Mouse (Mus musculus) layer of hippocampus, postnatal 10 days (tissue): ENCODE data around the gene Rgr. TPM values are rescaled to one million over a fixed set of nuclear protein-coding genes. Genes with fewer than 3 reads are reported as not detected.

Experiments used
- DNase-seq, 2 experiments: peaks; one replicate each; pipeline ENCODE4 v3.0.0; 2021; ENCODE audit warnings: low spot score in 2 of 2
- long read RNA-seq: library from polyadenylated mRNA; stranded (forward); transcript quantifications from one replicate; pipeline ENCODE4 v2.0.0, GENCODE M21; 2023
- total RNA-seq, 2 experiments: library from RNA; stranded (reverse); gene quantifications; 2 replicates each; pipeline ENCODE4 v1.2.3; 2021

Gene Rgr
- total RNA-seq = not detected
- long read RNA-seq = 0 reads

- no peak for DNase-seq
Measured at GRCm38 (mm10) chr14:37048914-37049410, at the start of gene Rgr. Rgr (minus strand) TSS chr14:37048964.

DNA sequence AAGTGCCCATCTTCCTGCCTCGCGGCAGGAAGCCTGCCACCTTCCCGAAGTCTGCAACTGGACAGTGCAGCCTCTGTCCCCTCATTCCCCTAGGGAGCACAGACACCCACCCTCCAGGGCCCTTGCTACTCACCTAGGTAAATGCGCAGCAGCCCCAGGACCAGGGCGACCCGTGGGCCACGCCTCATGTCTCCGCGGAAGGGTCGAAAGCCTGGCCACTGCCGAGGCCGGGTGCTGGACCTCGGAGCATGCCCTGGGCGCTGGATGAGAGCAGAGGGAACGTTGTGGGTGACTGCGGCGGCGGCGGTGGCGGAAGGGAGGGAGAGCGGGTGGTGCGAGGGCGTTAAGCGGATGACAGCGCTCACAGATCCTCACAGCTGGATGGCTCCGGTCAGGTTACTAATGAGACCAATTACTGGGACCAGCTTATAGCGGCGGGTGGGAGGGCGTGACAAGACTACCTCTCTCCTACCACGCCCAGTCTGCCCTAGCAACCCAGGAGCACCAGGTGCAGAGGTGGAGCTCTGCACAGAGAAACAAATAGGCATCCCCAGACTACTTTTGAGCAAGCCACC, 49.3 kb upstream of the Rgr start, which contains the start of gene Cdhr1:
Cdhr1 (minus strand) TSS at position 392 of the 575 bp plus-strand sequence.
- DNase-seq = peak; percentile 20 to 39

- DNase-seq = no peak
Measured at GRCm38 (mm10) chr14:37095556-37095955, 46.8 kb upstream of the Rgr start.

DNA sequence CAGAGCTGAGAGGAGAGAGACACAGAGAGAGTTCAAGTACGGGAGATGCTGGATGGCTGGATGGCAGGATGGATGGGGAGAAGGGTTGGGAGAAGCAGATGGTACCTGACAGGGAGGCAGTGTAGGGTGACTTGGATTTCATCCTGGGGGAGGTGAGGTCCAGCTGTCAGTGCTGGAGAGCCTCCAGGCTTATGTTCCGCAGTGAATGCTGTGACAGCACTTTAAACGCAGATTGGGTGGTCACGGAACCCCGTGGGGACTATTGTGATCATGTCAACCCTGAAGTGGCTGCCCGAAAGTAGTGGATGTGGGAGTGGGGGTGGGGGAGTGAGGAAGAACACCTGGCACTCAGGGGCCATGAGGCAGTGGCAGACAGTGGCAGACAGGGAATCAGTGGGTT, 45.7 kb upstream of the Rgr start:
- no peak for DNase-seq

GRCm38 (mm10) chr14:37083755-37084154, 35.0 kb upstream of the Rgr start:
- no peak for DNase-seq

GRCm38 (mm10) chr14:37080724-37081123, 32.0 kb upstream of the Rgr start:
- DNase-seq = no peak

DNA sequence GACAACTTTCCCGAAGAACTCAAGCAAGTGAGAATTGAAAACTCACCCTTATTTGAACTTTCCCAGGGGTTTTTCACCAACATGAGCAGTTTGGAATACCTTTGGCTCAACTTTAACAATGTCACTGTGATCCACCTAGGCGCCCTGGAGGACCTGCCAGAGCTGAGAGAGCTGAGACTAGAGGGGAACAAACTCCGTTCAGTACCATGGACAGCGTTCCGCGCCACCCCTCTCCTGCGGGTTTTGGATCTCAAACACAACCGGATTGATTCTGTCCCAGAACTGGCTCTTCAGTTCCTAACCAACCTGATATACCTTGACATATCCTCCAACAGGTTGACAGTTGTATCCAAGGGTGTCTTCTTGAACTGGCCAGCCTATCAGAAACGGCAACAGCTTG, 19.8 kb upstream of the Rgr start:
- peak; percentile 40 to 56 for DNase-seq

- DNase-seq = no peak
Measured at GRCm38 (mm10) chr14:37067629-37068028, 18.9 kb upstream of the Rgr start, which contains the start of gene Lrit2. Lrit2 (plus strand) TSS chr14:37067929.

DNA sequence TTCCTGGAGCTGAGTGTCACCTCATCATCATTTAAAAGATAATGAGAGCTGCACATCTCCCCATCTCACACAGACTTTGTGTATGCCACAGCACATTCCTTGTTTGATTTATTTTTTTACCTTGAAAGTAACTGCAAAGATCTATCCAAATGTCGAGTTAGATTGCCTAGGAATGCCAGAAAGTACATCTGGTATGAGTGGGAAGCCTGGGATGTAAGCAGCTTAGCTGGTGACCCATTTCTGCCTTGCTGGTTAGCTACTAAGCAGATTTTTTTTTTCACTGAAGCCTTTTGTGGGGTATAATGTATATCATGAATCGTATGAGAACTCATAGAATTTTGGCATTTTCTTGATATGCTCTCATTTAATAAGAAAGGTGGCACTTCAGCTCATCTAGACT, 17.9 kb upstream of the Rgr start:
- DNase-seq = no peak

GRCm38 (mm10) chr14:37064849-37065248, 16.1 kb upstream of the Rgr start:
- no peak for DNase-seq

DNA sequence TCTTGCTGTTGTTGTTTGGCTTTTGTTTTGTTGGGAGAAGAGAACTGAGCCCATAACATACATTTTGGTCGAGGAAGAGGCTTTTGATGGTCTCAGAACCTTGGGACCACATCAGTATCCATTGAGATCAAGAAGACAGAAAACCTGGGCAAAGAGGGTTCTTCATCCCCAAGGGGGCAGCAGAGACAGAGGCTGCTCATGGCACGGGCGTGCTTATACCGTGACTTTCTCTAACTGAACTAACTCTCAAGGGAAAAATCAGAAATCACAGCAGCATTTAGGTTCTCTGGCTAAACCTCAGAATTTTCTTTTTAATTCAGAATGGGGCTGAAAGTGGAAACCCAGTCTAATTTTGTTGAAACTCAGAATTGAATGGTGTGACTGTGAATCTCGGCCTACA, 14.3 kb downstream of the Rgr start:
- no peak for DNase-seq

GRCm38 (mm10) chr14:37033241-37033640, 15.5 kb downstream of the Rgr start:
- DNase-seq = peak; percentile 88 to 91

GRCm38 (mm10) chr14:37032481-37033104, 16.2 kb downstream of the Rgr start:
- peak in 1 of 2 experiments; percentile 33 for DNase-seq

- DNase-seq = no peak
Measured at GRCm38 (mm10) chr14:37028555-37028954, 20.2 kb downstream of the Rgr start.

DNA sequence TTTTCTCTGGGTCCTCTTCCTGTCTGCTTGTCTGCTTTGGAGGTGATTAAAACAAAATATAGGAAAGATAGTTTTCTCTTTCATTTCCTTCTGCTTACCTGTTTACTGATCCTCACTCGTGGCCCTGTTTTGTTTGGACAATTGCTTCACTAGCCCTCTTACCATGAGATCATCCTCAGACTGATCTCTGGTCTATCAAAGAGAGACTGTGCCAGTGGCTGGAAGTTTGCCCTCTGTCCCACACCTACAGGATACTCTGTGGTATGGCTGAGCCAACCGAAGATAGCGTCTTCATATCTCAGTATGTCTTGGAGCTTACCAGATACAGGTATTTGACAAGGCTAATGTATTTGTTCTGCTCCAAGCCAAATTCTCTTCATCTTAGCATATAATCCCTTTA, 20.8 kb downstream of the Rgr start:
- no peak for DNase-seq

GRCm38 (mm10) chr14:37027248-37027933, 21.4 kb downstream of the Rgr start:
- no peak for DNase-seq

GRCm38 (mm10) chr14:37015894-37016293, 32.9 kb downstream of the Rgr start:
- no peak for DNase-seq

DNA sequence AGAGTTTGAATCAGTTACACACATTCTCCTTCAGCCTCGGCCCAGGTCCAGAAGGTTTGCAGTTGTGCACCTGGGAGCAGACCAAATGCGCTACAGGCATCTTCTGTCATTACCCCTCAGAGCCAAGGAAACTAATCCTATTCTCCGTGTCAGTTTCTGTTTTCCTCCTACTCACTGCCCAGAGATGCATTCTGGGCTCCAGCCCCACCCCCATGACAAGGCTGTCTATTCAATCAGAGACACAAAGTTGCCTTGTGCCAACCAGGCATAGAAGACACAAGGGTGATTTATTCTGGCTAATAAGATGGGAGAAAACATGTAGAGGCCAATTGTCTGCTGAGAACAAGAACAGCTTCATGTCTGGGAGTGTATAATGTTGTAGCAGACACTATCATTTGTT, 35.1 kb downstream of the Rgr start:
- peak; percentile 17 to 25 for DNase-seq

DNA sequence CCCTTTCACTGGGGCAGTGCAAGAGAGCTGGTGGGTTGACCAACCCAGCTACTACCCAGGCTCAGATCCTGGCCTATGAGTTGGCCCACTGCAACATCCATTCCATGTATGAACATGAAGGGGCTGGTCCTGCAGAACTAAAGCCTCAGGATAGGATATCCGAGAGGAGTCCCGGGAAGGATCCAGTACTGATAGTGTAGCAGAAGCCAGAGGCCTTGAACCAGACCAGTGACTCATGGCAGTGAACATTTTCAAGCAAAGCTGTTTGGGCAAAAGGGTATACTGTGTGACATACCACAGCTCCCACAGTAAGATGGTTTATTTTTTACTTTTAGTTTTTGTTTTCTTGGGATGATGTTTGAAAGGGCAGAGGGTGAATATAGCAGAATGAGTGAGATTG, 39.1 kb downstream of the Rgr start:
- DNase-seq = no peak

DNA sequence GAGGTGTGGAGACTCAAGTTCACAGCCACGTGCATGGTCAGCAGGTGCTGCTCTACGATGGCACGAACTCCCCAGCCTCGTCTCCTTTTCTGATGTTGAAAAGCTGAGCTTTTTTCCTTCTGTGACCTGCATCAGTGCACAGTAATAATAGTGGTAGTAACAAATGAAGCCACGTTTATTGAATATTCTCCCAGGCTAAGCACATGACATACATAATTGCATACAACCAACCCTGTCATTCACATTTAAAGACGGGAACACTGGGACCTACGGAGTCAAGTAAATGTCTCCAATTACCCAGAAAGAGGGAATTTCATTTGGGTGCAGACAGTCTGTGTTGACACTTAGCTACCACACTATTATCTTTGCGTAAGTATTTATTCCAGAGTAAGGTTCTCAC, 42.3 kb downstream of the Rgr start:
- DNase-seq = no peak

DNA sequence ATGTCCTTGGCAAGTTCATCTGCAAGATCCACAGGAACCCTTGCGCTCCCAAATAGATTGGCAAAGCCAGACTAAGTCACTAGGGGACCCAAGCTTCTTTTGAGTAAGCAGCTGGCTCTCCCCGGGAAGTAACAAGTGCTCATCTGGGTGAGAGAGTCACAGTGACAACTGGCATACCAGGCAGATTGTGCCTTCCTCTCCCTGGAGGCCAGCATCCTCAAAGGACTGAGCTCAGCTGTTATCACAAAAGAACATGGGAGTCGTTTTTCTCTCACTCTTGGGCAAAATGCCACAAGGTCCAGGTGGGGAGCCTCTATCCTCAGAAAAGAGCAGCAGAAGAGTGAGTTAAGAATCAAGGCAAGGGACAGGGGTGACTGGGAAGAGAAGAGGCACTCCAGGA, 42.9 kb downstream of the Rgr start:
- no peak for DNase-seq

- DNase-seq = peak; percentile 16 to 34
Measured at GRCm38 (mm10) chr14:37003431-37004095, 45.2 kb downstream of the Rgr start.
